Mouse (Mus musculus): ENCODE results near the gene Esp6. TPM values are rescaled to one million over a fixed set of nuclear protein-coding genes. Genes with fewer than 3 reads are reported as not detected.
"Not testable (repeated sequence)": the region's sequence is repeated elsewhere in the genome, so short reads cannot be mapped to it uniquely, and the experiment has no call there.

The Esp6 gene
- total RNA-seq (2021), result not detected
- long read RNA-seq, experiment 1, result 0 reads
- long read RNA-seq, experiment 2, result 0 reads

GRCm38 (mm10) chr17:40561207-40561606 lies at the start of gene Esp6:
TSS of gene Esp6 (plus strand) at chr17:40561507.
- DNase-seq (ENCODE audit: low spot score in 2 of 2), result no peak

- DNase-seq (ENCODE audit: low spot score in 2 of 2), result no peak
These were observed 41.5 kb upstream of the Esp6 start, which contains the start of gene Esp8 for GRCm38 (mm10) chr17:40519818-40520217. TSS of gene Esp8 (plus strand) at chr17:40520022.

- no peak for DNase-seq (ENCODE audit: low spot score in 2 of 2)
These were observed 31.5 kb upstream of the Esp6 start for GRCm38 (mm10) chr17:40529813-40530212.

GRCm38 (mm10) chr17:40531147-40531546 lies 30.2 kb upstream of the Esp6 start:
- no peak for DNase-seq (ENCODE audit: low spot score in 2 of 2)

- not testable (repeated sequence) for DNase-seq (ENCODE audit: low spot score in 2 of 2)
These were observed 14.3 kb upstream of the Esp6 start for GRCm38 (mm10) chr17:40547005-40547404.

- DNase-seq (ENCODE audit: low spot score in 2 of 2), result no peak
These were observed 7.8 kb upstream of the Esp6 start for GRCm38 (mm10) chr17:40553470-40553869.

GRCm38 (mm10) chr17:40583906-40584305 lies 22.6 kb downstream of the Esp6 start:
- DNase-seq (ENCODE audit: low spot score in 2 of 2), result not testable (repeated sequence)

GRCm38 (mm10) chr17:40591297-40591696 lies 30.0 kb downstream of the Esp6 start:
- DNase-seq (ENCODE audit: low spot score in 2 of 2), result no peak

GRCm38 (mm10) chr17:40598294-40598693 lies 37.0 kb downstream of the Esp6 start, which contains the start of gene Esp4:
TSS of gene Esp4 (plus strand) at chr17:40598594.
- no peak for DNase-seq (ENCODE audit: low spot score in 2 of 2)

Other genes with a start within 250 kb of the Esp6 start
- gene Crisp1, start 242.3 kb upstream of the Esp6 start, total RNA-seq (2021), result not detected
- not detected for gene Esp8, start 41.5 kb upstream of the Esp6 start, total RNA-seq (2021)
- gene Esp4, start 37.1 kb downstream of the Esp6 start, total RNA-seq (2021), result not detected
- gene Esp3, start 70.6 kb downstream of the Esp6 start, total RNA-seq (2021), result not detected
- gene Esp1, start 165.6 kb downstream of the Esp6 start, total RNA-seq (2021), result not detected
- not detected for gene Crisp2, start 245.5 kb downstream of the Esp6 start, total RNA-seq (2021)
- gene Rhag, start 249.6 kb downstream of the Esp6 start, total RNA-seq (2021), result under 1 TPM in 1 of 2 experiments, not detected in 1; 0.65 TPM

Data from gastrocnemius, postnatal 4 days (tissue).